Mouse (Mus musculus) cerebellum, adult 18-20 months (tissue): ENCODE data around the gene 1700001L19Rik.
A peak's percentile ranks its signal among the peaks of the same experiment; 100 is the strongest.
"Not testable (repeated sequence)": the region's sequence is repeated elsewhere in the genome, so short reads cannot be mapped to it uniquely, and the experiment has no call there.

ENCODE experiments used
- DNase-seq, 2 experiments: peaks; one replicate each; pipeline ENCODE4 v3.0.0; 2021

The 1700001L19Rik gene

GRCm38 (mm10) chr13:68597199-68597598 lies at the start of gene 1700001L19Rik:
Gene 1700001L19Rik (plus strand): TSS chr13:68597421.
- DNase-seq = no peak

DNA sequence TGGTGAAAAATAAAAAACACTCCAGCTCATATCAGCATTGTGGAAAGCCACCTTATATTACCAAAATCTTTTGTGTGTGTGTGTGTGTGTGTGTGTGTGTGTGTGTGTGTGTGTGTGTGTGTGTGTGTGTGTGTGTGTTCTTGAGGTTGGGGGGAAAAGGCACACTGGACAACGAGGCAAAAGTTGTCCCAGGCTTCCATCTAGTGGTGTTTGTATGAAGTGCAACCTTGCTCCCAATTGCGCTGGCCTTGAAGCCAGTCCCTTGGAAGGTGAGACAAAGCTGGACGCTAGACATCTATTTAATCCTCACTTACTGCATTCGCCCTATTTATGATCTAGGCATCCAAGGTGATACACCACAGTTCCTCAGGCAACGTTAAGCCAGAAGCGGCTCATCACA lies 43.8 kb upstream of the 1700001L19Rik start:
- DNase-seq = not testable (repeated sequence)

DNA sequence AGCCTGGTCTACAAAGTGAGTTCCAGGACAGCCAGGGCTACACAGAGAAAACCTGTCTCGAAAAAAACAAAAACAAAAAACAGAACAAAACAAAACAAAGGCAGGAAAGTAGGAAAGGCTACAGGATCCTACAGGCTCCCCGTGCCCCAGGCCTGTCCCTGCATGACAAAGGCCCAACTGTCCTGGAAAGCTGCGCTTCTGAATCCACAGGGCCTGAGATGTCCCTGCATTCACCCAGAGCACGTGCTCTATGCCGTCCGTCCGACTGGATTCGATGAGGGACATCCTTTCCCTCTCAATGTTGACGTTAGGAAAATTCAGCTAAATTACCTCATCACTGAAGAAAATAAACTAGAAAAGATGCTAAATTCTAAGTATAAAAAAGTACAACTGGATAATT lies 29.1 kb upstream of the 1700001L19Rik start:
- DNase-seq = no peak

DNA sequence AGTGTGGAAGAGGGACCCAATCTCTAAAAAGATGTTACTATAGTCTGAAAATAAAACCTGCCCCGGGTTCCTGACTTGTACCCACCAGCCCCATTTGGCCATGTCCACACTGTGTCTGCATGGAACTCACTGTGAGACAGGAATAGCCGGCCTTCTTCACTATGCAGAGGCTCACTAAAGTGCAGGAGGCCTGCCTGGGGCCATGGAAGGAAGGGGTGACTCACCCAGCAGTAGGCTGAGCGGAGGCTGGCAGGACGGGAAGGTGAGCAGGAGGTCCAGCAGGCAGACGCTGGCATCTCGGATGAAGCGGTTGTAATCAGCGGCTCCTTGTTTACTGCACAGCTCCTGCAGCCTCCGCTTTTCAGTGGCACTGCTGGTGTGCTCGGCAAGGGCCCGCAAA lies 28.7 kb upstream of the 1700001L19Rik start:
- no peak for DNase-seq

DNA sequence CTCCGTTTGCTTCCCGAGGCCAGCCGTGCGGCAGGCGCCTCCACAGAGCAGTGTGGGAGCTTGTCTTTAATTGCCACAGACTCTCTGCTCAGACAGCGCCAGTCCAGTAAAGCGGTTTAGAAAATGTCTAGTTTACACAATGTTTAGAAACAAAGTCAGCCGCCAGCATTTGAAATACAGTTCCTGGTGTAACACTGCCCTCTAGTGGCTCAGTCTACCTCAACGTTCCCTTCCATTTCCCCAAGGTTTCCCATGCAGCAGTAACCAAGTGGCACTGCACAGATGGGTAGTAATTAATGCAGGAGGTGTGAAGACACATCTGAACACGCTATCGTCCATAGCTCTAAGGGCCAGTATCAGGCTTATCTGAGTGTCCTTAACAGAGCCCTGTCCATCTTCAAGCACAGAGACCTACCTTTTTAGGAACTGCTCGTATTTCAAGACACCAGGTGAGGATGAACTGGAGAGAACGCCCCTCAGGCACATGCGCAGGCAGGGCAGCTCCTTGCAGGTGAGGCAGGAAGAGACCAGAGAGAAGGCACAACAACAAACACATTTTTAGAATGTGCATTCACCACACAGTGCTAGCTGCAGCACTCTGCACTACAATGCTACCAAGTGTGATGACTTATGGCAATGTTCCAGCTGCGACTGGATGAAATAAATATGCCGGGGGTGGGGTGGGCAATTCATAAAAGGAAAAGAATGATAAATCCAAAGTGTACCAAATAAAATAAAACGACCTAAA lies 27.5 kb upstream of the 1700001L19Rik start:
- peak; percentile 56 to 62 for DNase-seq

GRCm38 (mm10) chr13:68572247-68572646 lies 25.0 kb upstream of the 1700001L19Rik start:
- no peak for DNase-seq

- DNase-seq = no peak
Observed at GRCm38 (mm10) chr13:68572966-68573913, 24.0 kb upstream of the 1700001L19Rik start.

- DNase-seq = no peak
Observed at GRCm38 (mm10) chr13:68574398-68574797, 22.8 kb upstream of the 1700001L19Rik start.

DNA sequence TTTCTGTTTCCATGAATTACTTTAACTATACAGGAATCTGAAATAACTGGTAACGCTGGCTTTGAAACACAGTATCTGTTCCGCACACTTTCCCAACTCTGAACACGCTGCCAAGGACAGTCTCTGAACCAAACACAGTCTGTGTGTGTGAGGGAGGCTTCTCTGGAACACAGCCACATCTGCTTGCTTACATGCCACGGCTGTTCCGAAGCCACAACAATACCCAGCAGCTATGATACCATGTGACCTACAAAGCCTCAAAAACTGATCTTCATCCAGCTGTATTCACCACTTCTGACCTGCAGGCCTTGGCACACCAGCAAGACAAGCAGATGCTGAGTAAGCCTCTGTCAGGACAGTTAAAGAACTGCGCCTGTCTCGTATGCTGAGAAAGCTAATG lies 19.3 kb upstream of the 1700001L19Rik start:
- DNase-seq = no peak

DNA sequence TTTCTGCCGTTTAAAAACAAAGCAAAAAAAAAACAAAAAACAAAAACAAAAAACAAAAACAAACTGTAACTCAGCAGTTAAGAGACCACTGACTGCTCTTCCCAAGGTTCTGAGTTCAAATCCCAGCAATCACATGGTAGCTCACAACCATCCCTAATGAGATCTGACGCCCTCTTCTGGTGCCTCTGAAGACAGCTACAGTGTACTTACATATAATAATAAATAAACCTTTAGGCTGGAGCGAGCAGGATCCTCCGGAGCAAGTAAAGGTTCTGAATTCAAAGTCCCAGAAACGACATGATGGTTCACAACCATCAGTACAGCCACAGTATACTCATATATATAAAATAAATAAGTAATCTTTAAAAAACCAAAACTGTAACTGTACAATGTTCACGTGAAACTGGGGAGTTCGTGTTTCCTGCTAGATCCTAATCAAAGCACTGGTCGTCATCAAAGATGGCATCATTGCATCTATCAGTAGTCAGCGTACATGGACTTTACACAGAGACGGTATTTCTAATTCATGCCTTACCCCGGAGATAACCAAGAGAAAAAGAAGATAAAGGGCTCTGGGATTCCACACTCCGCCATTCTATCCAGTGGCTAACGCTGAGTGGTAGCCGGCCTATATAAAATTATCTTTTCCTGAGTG lies 16.0 kb upstream of the 1700001L19Rik start:
- peak in 1 of 2 experiments; percentile 7 for DNase-seq

GRCm38 (mm10) chr13:68581747-68582516 lies 15.3 kb upstream of the 1700001L19Rik start, which contains the start of the genes Mtrr and Fastkd3:
Gene Mtrr (minus strand): TSS chr13:68582149.
Gene Fastkd3 (plus strand): TSS chr13:68582234.
- peak; percentile 97 to 99 for DNase-seq

DNA sequence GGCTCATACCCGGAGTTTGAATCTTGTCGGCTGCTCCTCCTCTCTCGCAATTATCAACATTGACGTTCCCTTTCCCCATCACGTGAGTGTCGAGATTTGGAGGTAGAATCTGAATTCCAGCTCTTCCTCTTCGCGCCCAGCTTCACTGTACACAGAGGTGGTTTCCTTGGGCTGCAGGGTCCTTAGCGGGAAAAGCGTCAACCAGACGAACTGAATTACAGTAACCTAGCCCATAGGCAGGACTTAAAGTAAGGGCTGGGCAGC lies 14.8 kb upstream of the 1700001L19Rik start:
- no peak for DNase-seq

- DNase-seq = peak in 1 of 2 experiments; percentile 7
Observed at GRCm38 (mm10) chr13:68583961-68584360, 13.3 kb upstream of the 1700001L19Rik start.

DNA sequence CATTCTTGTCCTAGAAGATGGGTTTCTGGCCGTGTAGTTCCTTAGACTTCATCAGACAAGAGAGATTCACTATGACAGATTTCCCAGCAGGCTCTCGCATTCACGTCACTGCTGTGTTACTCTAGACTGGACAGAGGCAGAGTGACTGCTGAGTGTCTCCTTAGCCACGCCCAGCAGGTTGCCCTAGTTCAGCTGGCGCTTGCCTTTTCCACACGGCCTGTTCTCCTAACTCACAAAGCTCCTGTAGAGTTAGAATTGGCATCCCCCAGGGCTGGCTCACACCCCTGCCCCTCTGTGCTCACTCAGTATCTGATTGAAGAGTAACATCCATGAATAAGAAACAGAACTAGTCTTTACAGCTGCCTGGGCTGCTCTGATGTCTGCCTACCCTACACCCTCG lies 11.8 kb upstream of the 1700001L19Rik start:
- no peak for DNase-seq

GRCm38 (mm10) chr13:68588352-68588751 lies 8.9 kb upstream of the 1700001L19Rik start:
- no peak for DNase-seq

- DNase-seq = no peak
Observed at GRCm38 (mm10) chr13:68593797-68594196, 3.4 kb upstream of the 1700001L19Rik start.

DNA sequence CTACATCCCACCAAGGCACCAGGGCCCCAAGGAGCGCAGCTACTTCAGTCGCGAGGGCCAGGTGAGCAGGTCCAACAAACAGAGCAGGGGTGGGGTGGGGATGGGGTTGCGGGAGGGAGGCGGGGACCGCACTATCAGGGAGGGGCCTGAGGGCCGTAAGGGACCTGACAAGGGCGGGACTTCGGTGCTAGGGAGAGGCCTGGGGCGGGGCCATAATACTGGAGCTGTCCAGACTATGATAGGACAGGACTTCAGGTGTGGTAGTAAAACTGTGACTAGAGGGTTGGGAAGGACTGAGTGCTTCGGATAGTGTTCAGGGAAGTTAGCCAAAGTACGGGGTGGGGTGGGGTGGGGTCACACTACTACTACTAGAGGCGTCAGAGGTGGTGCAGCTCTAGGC lies 446 bp downstream of the 1700001L19Rik start:
- DNase-seq = no peak

- no peak for DNase-seq
Observed at GRCm38 (mm10) chr13:68598953-68599352, 1.7 kb downstream of the 1700001L19Rik start.

DNA sequence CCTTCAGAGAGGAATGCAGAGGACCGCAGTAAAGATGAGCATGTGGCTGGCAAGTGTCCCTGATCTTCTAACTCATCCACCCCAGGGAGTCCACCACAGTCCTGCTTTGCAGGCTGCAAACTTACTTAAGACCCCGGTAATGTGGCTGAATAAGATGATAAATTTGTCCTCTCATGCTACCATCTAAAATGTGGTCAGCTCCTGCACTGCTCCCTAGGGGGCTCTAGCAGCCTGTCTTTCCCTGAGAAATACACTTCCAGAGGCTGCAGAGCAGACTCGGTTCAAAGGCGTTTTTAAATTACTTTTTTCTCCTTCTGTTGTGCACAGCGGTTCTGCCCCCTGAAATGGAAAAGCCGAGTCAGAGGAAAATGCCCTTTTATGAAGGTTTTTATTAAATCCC lies 4.0 kb downstream of the 1700001L19Rik start:
- DNase-seq = no peak

- no peak for DNase-seq
Observed at GRCm38 (mm10) chr13:68603085-68603484, 5.9 kb downstream of the 1700001L19Rik start.

DNA sequence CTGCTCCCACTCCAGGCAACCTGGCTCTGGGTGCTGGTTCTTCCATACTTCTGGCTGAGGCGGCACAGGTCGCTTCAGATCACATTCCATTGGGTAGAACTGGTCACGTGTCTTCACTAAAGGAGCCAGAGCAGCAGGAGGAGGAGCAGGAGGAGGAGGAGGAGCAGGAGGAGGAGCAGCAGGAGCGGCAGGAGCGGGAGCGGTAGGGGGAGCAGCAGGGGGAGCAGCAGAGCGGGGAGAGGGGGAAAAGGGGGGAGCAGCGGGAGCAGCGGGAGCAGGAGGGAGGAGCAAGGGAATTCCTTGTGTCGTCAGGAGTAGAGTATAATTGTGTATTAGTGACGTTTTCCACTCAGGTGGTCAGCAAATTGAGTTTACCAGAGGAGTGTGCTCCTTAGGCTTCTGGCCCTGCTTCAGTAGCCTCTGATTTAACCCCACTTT lies 8.5 kb downstream of the 1700001L19Rik start:
- DNase-seq = peak; percentile 12 to 33

DNA sequence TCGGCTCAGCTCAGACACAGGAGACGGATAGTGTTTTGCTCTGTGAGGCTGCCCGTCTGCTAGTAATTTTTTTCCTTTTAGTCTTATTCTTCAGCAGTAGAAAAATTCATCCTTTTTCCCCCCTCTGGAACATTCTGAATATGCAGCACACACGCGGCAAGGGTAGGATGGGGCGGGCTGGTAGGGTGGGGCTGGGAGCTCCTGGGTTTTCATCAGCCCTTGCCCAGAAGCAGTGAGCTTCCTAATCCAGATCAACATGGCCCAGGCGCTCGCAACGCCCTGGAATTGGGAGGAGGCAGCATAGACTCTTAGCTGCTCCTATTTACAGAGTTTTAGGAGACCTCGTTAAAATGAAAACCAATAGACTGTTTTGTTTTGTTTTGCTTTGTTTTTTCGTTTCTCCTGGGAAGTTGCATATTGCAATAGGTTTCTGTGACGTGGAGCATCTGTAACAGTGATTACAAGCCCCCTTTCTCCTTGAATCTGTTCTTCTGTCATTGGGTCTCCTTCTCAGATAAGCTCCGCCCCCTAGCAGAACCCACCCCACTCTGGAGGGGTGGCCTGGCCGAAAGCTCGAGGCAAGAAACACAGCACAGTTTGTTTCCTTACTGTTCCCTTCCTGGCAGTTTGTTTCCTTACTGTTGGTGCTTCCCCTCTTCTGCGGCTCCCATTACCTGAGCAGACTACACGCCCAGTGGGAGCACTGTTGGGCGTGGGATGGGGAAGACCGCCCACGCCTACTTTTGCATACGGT lies 10.6 kb downstream of the 1700001L19Rik start:
- DNase-seq = no peak
